Comparison of ENCODE assay signal across 16 mouse cellular contexts in the genomic region with DNA sequence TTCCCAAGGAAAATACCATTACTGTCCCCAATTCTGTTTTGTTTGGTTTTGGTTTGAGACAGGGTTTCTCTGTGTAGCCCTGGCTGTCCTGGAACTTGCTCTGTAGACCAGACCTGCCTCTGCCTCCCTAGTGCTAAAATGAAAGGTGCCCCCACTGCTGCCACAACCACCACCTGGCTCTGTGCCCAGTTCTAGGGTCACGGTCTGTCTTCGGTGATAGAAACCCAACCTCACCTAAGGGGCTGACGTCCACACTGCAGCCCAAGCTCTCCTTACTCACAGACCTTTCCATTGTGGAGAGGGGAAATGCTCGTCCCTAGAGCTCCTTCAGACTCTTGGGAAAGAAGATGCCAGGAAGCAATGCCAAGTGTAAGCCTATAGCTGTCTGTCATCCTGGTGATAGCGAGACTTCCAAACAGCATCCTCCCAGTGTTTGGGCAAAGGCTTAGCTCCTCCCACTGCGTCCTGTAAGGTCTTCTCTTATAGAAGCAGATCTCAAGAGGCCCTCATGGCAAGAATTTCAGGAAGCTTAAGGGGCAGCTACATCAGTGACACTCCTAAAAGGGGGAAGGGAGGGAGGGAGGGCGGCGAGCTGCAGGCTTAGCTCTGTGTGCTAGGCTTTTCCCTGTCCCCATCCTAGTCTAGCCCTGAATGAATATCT. TPM values are rescaled to one million over a fixed set of nuclear protein-coding genes. Genes with fewer than 3 reads are reported as not detected.
DNase-seq lines count a peak whose midpoint lies in the region; ATAC-seq and TF ChIP-seq lines count a peak whose summit lies in the region.
"Had no signal": no experiment of that assay in that cellular context is flagged by ENCODE, and none has a peak within 500 bp of the region (broad histone marks: within the 10 kb centered on the region; RNA-seq: fewer than 3 reads in every experiment).

No protein-coding gene starts in this region.

- H3K27ac ChIP-seq in heart, embryonic 13.5 days (replicated peaks) = peak overlapping the region; percentile 20; the same call in 1 of the 2 replicates

- H3K4me2 ChIP-seq in heart, embryonic 13.5 days = peak overlapping the region; percentile 33

- TF ChIP-seq POLR2A in lung, adult 2 months (IDR thresholded peaks at IDR 0.05; ENCODE audit: borderline replicate concordance, extremely low read depth, low read depth, low read length) = no peak

- H3K9me3 ChIP-seq in heart, embryonic 13.5 days = no peaks in the 10 kb centered on the region

- peaks cover 45% of the 10 kb centered on the region for H3K4me1 ChIP-seq in heart, embryonic 13.5 days
- H3K4me1 ChIP-seq in lung, adult 2 months (ENCODE audit: control insufficient read depth, insufficient read depth, low read length) = peaks cover 3% of the 10 kb centered on the region; the same call in 1 of the 2 replicates

- H3K9ac ChIP-seq in heart, embryonic 13.5 days = no peak overlapping the region

- no peak for TF ChIP-seq CTCF in lung, adult 2 months (IDR thresholded peaks at IDR 0.05; ENCODE audit: insufficient read depth, low read length)

- WGBS in heart, embryonic 13.5 days = 29% methylated on average over 8 of the region's 8 CpGs
- 50% methylated on average over 8 of the region's 8 CpGs for WGBS in lung, adult 2 months

- ATAC-seq in heart, embryonic 13.5 days (ENCODE audit: extremely low read depth, insufficient number of reproducible peaks, low FRiP score, low TSS enrichment) = no peak
- peak; percentile 14; the same call in 1 of the 2 replicates for ATAC-seq in granulocyte monocyte progenitor cell, adult 5-6 weeks (replicated peaks; ENCODE audit: poor library complexity, severe bottlenecking)

- no peaks in the 10 kb centered on the region for H3K36me3 ChIP-seq in heart, embryonic 13.5 days

- DNase-seq in heart, adult 8-10 months (ENCODE audit: low spot score) = no peak
- DNase-seq in lung, postnatal 36 days = peak; percentile 37
- DNase-seq in lung, adult 2 months = no peak
- DNase-seq in testis, postnatal 10 days (ENCODE audit: low spot score) = no peak
- no peak for DNase-seq in left cerebral cortex, adult 9 months (ENCODE audit: low spot score in 2 of 2)
- DNase-seq: adrenal gland, adult 8-10 months; cerebellum, postnatal 10 days; gastrocnemius, postnatal 10 days; heart, postnatal 4 days; kidney, adult 8-10 months; kidney, postnatal 36 days; midbrain, embryonic 14.5 days; right cerebral cortex, adult 18-20 months; thymus, postnatal 4 days had no signal

- peak overlapping the region; percentile 7; the same call in 1 of the 2 replicates for H3K4me3 ChIP-seq in heart, embryonic 13.5 days
- no peak overlapping the region for H3K4me3 ChIP-seq in lung, adult 2 months (replicated peaks; ENCODE audit: extremely low read depth, low read depth, low read length)

- no peaks in the 10 kb centered on the region for H3K27me3 ChIP-seq in heart, embryonic 13.5 days (replicated peaks)

RNA-seq across cellular contexts. Expression of a gene that starts 16.6 kb away (rescaled TPM):
- polyA plus RNA-seq in heart, embryonic 13.5 days (2015; fragmentation: Nextera tagmentation; extraction: Ambion mirVana) = 6.2 and 7.0 TPM in 2 replicates
- total RNA-seq in heart, adult 8-10 months (2022) = 10 to 100 TPM; 22.8 to 26.6 (median 23.5) TPM
- polyA plus RNA-seq in lung, adult 2 months (2012; rRNA removed) = 7.4 and 10.9 TPM in 2 replicates
- total RNA-seq in granulocyte monocyte progenitor cell, adult 5-6 weeks (2014; fragmentation: Nextera tagmentation) = 22.4 and 29.4 TPM in 2 replicates
- total RNA-seq in granulocyte monocyte progenitor cell, adult 5-6 weeks (2017) = 31.9 and 38.7 TPM in 2 replicates

RNA-seq across cellular contexts. Expression of a gene that starts 46.0 kb away (rescaled TPM):
- 523 and 569 TPM in 2 replicates for polyA plus RNA-seq in heart, embryonic 13.5 days (2015; fragmentation: Nextera tagmentation; extraction: Ambion mirVana)
- total RNA-seq in heart, adult 8-10 months (2022) = 100 to 1,000 TPM; 151 to 173 (median 164) TPM
- 31.1 and 36.3 TPM in 2 replicates for polyA plus RNA-seq in lung, adult 2 months (2012; rRNA removed)
- 960 and 1,103 TPM in 2 replicates for total RNA-seq in granulocyte monocyte progenitor cell, adult 5-6 weeks (2014; fragmentation: Nextera tagmentation)
- total RNA-seq in granulocyte monocyte progenitor cell, adult 5-6 weeks (2017) = 140 and 187 TPM in 2 replicates

RNA-seq across cellular contexts. Expression of a gene that starts 57.3 kb away (rescaled TPM):
- 3,954 and 4,354 TPM in 2 replicates for polyA plus RNA-seq in heart, embryonic 13.5 days (2015; fragmentation: Nextera tagmentation; extraction: Ambion mirVana)
- over 10,000 TPM in 3 of 4 experiments, 1,000 to 10,000 TPM in 1; 9,382 to 12,072 (median 10,190) TPM for total RNA-seq in heart, adult 8-10 months (2022)
- 168 and 359 TPM in 2 replicates for polyA plus RNA-seq in lung, adult 2 months (2012; rRNA removed)
- 25.8 and 42.1 TPM in 2 replicates for total RNA-seq in granulocyte monocyte progenitor cell, adult 5-6 weeks (2014; fragmentation: Nextera tagmentation)
- total RNA-seq in granulocyte monocyte progenitor cell, adult 5-6 weeks (2017) = 54.2 and 57.0 TPM in 2 replicates

Comparison
In these comparisons a context has a peak if more than half of its experiments do, and no peak if none do; other contexts are left out.
1. RNA of a gene that starts 57.3 kb away (total RNA-seq): 9,382 to 12,072 TPM in heart, adult 8-10 months; 25.8 to 57.0 TPM in granulocyte monocyte progenitor cell, adult 5-6 weeks; every median in the first group is over 100 times any median in the second.